Mouse (Mus musculus): ENCODE results near the gene Tmem52b.

GRCm38 (mm10) chr6:129541931-129542330 is 29.6 kb downstream of the Tmem52b start:
- TF ChIP-seq POLR2A (IDR thresholded peaks at IDR 0.05; ENCODE audit: insufficient read depth, low read length) = no peak
- TF ChIP-seq CTCF (IDR thresholded peaks at IDR 0.05; ENCODE audit: low read depth, low read length) = no peak
- TF ChIP-seq EP300 (IDR thresholded peaks at IDR 0.05; ENCODE audit: insufficient read depth, low read depth, low read length) = no peak

Data from ES-Bruce4 (cell line).